Mouse (Mus musculus) stomach, embryonic 16.5 days (tissue): ENCODE measurements at regions not wholly inside any gene's neighbourhood (a gene's known extent, or its start where the extent isn't known, plus 50 kb on each side); places are given as distances from the start of the nearest gene placed in this dataset.

Source experiments
- ATAC-seq: fragments of 200-750 bp; cut with Nextera tagmentation; 2 replicates; pipeline ENCODE4 v1.8.0; 2017; ENCODE audit warnings: moderate number of reproducible peaks, moderate TSS enrichment; ENCODE audit not compliant: insufficient read depth, low FRiP score
- H3K27ac ChIP-seq: fragments of 300-500 bp; sonication (generic); 2 replicates; pipeline ENCODE4 v1.5.1; 2014; ENCODE audit warnings: low read length
- H3K27me3 ChIP-seq: fragments of 300-500 bp; sonication (generic); 2 replicates; pipeline ENCODE4 v1.6.1; 2014; ENCODE audit warnings: low read length, control low read depth, mixed read lengths; ENCODE audit not compliant: control insufficient read depth, insufficient read depth
- H3K36me3 ChIP-seq: fragments of 300-500 bp; sonication (generic); 2 replicates; pipeline ENCODE4 v1.6.1; 2014; ENCODE audit warnings: low read length; ENCODE audit not compliant: control insufficient read depth, insufficient read depth
- H3K4me1 ChIP-seq: fragments of 300-500 bp; sonication (generic); 2 replicates; pipeline ENCODE4 v1.6.1; 2014; ENCODE audit warnings: low read length, control low read depth, mixed read lengths; ENCODE audit not compliant: control insufficient read depth, insufficient read depth
- H3K4me2 ChIP-seq: fragments of 300-500 bp; sonication (generic); 2 replicates; pipeline ENCODE4 v1.6.1; 2014; ENCODE audit warnings: low read depth, low read length, mixed read lengths
- H3K4me3 ChIP-seq: fragments of 300-500 bp; sonication (generic); replicated peaks from 2 replicates; pipeline ENCODE4 v1.5.1; 2014; ENCODE audit warnings: mild to moderate bottlenecking, low read length
- H3K9ac ChIP-seq: fragments of 300-500 bp; sonication (generic); 2 replicates; pipeline ENCODE4 v1.6.1; 2014; ENCODE audit warnings: low read length
- H3K9me3 ChIP-seq: fragments of 300-500 bp; sonication (generic); replicated peaks from 2 replicates; pipeline ENCODE4 v1.6.1; 2016; ENCODE audit warnings: low read length, control low read depth; ENCODE audit not compliant: control insufficient read depth
- WGBS: fragments of 180-500 bp; shearing (Covaris S2); extraction: QIAGEN DNeasy Blood & Tissue Kit; methylation state at CpG from one replicate; pipeline ENCODE4 v1.1.7; 2014; 5-methylcytosine and 5-hydroxymethylcytosine counted together

GRCm38 (mm10) chr19:14243565-14243964 lies 330.2 kb downstream of the Olfr1505 start:
- H3K4me2 ChIP-seq = no peak overlapping the region
- H3K9ac ChIP-seq = no peak overlapping the region
- no peak overlapping the region for H3K27ac ChIP-seq
- no peaks in the 10 kb centered on the region for H3K36me3 ChIP-seq
- H3K9me3 ChIP-seq = no peaks in the 10 kb centered on the region
- ATAC-seq = no peak
- 61% methylated on average over 5 of the region's 5 CpGs for WGBS
- H3K4me1 ChIP-seq = 0 out of 2 replicates have a peak, but pooled peaks cover 3% of the 10 kb centered on the region
- no peak overlapping the region for H3K4me3 ChIP-seq
- H3K27me3 ChIP-seq = peaks cover 5% of the 10 kb centered on the region; the same call in 1 of the 2 replicates

DNA sequence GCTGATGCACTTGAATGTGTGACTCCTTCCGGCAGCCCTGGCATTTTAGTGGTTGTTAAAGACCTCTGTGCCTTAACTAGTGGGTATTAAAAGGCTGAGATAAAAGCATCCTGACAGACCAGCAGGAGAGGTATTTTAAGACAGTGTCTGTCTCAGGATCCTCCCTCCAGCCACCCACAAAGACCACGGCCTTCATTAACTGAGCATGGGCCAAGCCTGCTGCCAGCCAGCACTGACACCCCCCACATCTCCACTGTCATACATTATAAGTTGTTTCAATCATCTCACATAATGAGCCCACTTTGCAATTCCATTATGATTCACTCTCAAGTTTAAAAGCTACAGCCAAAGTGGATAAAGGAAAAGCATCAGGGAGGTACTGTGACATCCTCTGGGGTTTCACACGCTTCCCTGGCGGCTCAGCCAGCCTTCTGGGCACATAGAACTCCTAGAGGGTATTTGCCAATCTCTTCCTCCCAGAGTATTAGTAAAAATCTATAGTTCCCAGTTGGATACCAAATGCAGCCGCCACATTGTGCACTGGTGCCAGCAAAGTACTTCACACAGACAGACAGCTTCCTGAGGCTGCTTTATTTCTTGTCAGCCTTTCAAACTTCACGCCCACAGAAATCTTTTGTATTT lies 333.8 kb downstream of the Olfr1505 start:
- Histone ChIP-seq H3K4me1 (no peaks in the 10 kb centered on the region), H3K9me3 (no peaks in the 10 kb centered on the region), H3K9ac (no peak overlapping the region), H3K4me3 (no peak overlapping the region), H3K27me3 (peaks cover 5% of the 10 kb centered on the region; the same call in 1 of the 2 replicates), H3K36me3 (no peaks in the 10 kb centered on the region), H3K4me2 (no peak overlapping the region), H3K27ac (no peak overlapping the region)
- WGBS = 68% methylated on average over 6 of the region's 6 CpGs
- ATAC-seq = no peak

DNA sequence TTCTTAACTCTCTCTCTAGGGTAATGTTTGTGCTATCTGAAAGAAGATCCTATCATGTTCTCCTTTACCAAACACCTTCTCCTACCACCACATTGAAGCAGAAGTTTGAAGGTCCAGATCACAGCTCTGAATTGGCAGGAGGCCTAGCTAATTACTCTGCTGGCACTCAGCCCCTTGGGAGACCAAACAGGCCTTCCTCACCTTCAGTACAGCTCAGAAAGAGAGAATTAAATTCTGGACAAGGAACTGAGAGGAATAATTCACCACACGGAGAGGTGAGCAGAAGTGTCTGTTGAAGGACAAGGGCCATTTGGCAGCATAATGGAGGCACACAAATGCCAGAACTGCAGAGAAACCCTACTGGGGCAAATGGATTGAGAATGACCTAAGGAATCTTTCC lies 334.6 kb downstream of the Olfr1505 start:
- no peaks in the 10 kb centered on the region for H3K4me1 ChIP-seq
- WGBS = 33% methylated on average over 1 of the region's 1 CpGs
- H3K9ac ChIP-seq = no peak overlapping the region
- H3K36me3 ChIP-seq = no peaks in the 10 kb centered on the region
- no peak overlapping the region for H3K4me3 ChIP-seq
- H3K9me3 ChIP-seq = no peaks in the 10 kb centered on the region
- no peak for ATAC-seq
- H3K27ac ChIP-seq = no peak overlapping the region
- no peak overlapping the region for H3K4me2 ChIP-seq
- H3K27me3 ChIP-seq = no peaks in the 10 kb centered on the region

GRCm38 (mm10) chr19:14258621-14259051 lies 339.2 kb downstream of the Tle4 start:
- H3K27ac ChIP-seq = no peak overlapping the region
- no peak overlapping the region for H3K4me2 ChIP-seq
- H3K4me3 ChIP-seq = no peak overlapping the region
- no peaks in the 10 kb centered on the region for H3K9me3 ChIP-seq
- H3K27me3 ChIP-seq = no peaks in the 10 kb centered on the region
- no peak for ATAC-seq
- WGBS = 56% methylated on average over 5 of the region's 5 CpGs
- H3K4me1 ChIP-seq = no peaks in the 10 kb centered on the region
- no peaks in the 10 kb centered on the region for H3K36me3 ChIP-seq
- H3K9ac ChIP-seq = no peak overlapping the region

DNA sequence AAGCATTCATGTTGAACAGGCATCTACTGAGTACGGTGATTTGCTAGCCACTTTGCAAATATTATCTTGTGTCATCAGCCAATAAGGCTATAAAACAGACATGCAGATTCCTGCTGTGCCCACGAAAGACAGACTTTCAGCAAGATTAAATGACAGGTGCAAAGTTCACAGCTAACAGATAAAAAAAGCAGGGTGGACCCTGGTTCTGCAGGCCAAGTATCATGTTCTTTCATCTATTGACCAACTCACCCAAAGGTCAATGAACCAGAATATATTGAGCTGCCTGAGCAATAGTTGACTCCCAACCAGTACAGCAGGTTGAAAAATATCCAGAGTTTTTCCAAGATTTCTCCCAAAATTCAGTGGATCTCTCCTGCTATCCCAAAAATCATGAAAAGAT lies 338.6 kb downstream of the Tle4 start:
- 38% methylated on average over 2 of the region's 2 CpGs for WGBS
- Histone ChIP-seq H3K36me3 (no peaks in the 10 kb centered on the region), H3K27ac (no peak overlapping the region), H3K27me3 (no peaks in the 10 kb centered on the region), H3K9ac (no peak overlapping the region), H3K9me3 (no peaks in the 10 kb centered on the region), H3K4me1 (no peaks in the 10 kb centered on the region), H3K4me2 (no peak overlapping the region), H3K4me3 (no peak overlapping the region)
- ATAC-seq = no peak

GRCm38 (mm10) chr19:14289331-14289737 lies 308.5 kb downstream of the Tle4 start:
- H3K4me1 ChIP-seq = peaks cover 5% of the 10 kb centered on the region; the same call in 1 of the 2 replicates
- H3K4me2 ChIP-seq = no peak overlapping the region
- WGBS = 52% methylated on average over 1 of the region's 1 CpGs
- peak; percentile 71 for ATAC-seq
- H3K27me3 ChIP-seq = no peaks in the 10 kb centered on the region
- H3K27ac ChIP-seq = no peak overlapping the region; the same call in 1 of the 2 replicates
- no peaks in the 10 kb centered on the region for H3K36me3 ChIP-seq
- no peak overlapping the region for H3K4me3 ChIP-seq
- H3K9ac ChIP-seq = no peak overlapping the region
- H3K9me3 ChIP-seq = no peaks in the 10 kb centered on the region

GRCm38 (mm10) chr19:14290911-14291310 lies 306.9 kb downstream of the Tle4 start:
- H3K36me3 ChIP-seq = no peaks in the 10 kb centered on the region
- H3K27me3 ChIP-seq = no peaks in the 10 kb centered on the region
- H3K4me1 ChIP-seq = peaks cover 5% of the 10 kb centered on the region; the same call in 1 of the 2 replicates
- H3K9me3 ChIP-seq = no peaks in the 10 kb centered on the region
- no peak for ATAC-seq
- WGBS = 74% methylated on average over 6 of the region's 6 CpGs
- H3K4me2 ChIP-seq = no peak overlapping the region
- no peak overlapping the region for H3K4me3 ChIP-seq
- H3K9ac ChIP-seq = no peak overlapping the region
- H3K27ac ChIP-seq = no peak overlapping the region

DNA sequence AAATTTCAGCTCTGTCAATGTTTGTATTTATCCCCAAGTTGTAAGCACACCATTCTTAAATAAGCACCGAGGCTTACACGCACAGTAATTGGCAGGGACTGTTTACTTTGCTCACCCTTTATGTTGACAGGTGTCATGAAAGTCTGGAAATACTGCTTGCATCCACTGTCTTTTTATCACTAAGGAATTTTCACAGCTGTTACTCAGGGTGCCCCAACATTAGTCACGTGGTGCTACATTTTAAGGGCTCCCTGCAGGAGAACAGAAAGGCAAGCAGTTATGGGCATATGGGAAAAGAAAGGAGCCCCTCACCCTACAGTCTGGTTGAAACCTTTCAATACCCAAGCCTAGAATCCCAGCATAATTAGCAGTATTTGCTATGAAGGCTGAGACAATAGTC lies 304.7 kb downstream of the Tle4 start:
- no peaks in the 10 kb centered on the region for H3K9me3 ChIP-seq
- H3K27ac ChIP-seq = no peak overlapping the region
- no peak overlapping the region for H3K9ac ChIP-seq
- H3K36me3 ChIP-seq = no peaks in the 10 kb centered on the region
- H3K4me1 ChIP-seq = peaks cover 5% of the 10 kb centered on the region; the same call in 1 of the 2 replicates
- ATAC-seq = no peak
- no peak overlapping the region for H3K4me3 ChIP-seq
- 49% methylated on average over 3 of the region's 3 CpGs for WGBS
- H3K4me2 ChIP-seq = no peak overlapping the region
- H3K27me3 ChIP-seq = no peaks in the 10 kb centered on the region

DNA sequence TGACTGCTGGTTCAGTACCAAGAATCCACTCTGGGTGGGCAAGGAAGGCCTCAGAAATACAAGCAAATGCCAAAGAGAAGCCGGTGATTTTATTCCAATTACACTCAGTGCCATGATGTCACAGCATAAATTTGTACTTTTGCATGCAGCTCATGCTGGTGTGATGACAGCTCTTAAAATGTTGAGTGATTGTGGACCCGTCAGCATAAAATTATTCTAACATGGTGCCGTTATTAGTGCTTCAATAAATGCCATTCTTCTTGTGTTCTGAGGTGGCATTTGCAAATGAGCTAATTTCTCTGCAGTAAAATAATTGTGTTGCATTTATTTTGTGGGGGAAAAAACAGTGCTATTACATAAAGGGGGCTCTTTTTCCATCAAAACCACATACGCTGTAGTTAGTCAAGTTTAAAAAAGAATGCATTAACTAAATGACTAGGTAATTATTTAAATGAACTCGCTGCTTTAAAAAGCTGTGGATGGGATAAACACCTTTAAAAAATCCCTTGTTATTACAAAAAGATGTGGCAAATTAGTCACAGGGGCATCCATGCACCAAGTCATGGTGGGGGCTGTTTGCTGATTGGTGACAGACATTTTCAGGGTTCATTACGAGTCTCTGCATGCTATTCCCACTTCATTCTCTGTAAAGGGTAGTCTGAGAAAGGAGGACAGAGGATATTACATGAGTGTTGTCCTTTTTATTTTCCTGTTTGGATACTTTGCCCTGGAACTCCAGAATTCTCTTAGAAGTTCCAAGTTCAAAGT lies 296.5 kb downstream of the Tle4 start:
- no peak overlapping the region for H3K4me2 ChIP-seq
- H3K27ac ChIP-seq = no peak overlapping the region
- no peaks in the 10 kb centered on the region for H3K27me3 ChIP-seq
- H3K9me3 ChIP-seq = no peaks in the 10 kb centered on the region
- no peaks in the 10 kb centered on the region for H3K36me3 ChIP-seq
- 86% methylated on average over 6 of the region's 6 CpGs for WGBS
- H3K4me3 ChIP-seq = no peak overlapping the region
- H3K9ac ChIP-seq = no peak overlapping the region
- no peak for ATAC-seq
- no peaks in the 10 kb centered on the region for H3K4me1 ChIP-seq
